Mouse (Mus musculus) heart, postnatal 0 days (tissue): ENCODE results near the gene Fxyd5. TPM values are rescaled to one million over a fixed set of nuclear protein-coding genes. Genes with fewer than 3 reads are reported as not detected.

Experiments
- ATAC-seq: fragments of 200-750 bp; cut with Nextera tagmentation; 2 replicates; pipeline ENCODE4 v1.8.0; 2017; ENCODE audit warnings: low read depth, moderate number of reproducible peaks, moderate library complexity; ENCODE audit not compliant: insufficient read depth
- DNase-seq: peaks from one replicate; pipeline ENCODE4 v3.0.0-alpha.2; 2016; ENCODE audit warnings: low spot score
- H3K27ac ChIP-seq: fragments of 300-500 bp; sonication (generic); 2 replicates; pipeline ENCODE4 v1.5.1; 2014; ENCODE audit warnings: low read depth, mild to moderate bottlenecking
- H3K27me3 ChIP-seq: fragments of 300-500 bp; sonication (generic); 2 replicates; pipeline ENCODE4 v1.6.1; 2014; ENCODE audit warnings: low read length, mixed read lengths; ENCODE audit not compliant: control insufficient read depth, insufficient read depth
- H3K36me3 ChIP-seq: fragments of 300-500 bp; sonication (generic); replicated peaks from 2 replicates; pipeline ENCODE4 v1.6.1; 2014; ENCODE audit warnings: low read length, mixed read lengths; ENCODE audit not compliant: control insufficient read depth, insufficient read depth
- H3K4me1 ChIP-seq: fragments of 300-500 bp; sonication (generic); 2 replicates; pipeline ENCODE4 v1.6.1; 2014; ENCODE audit warnings: antibody characterized with exemption; ENCODE audit not compliant: control insufficient read depth, insufficient read depth
- H3K4me2 ChIP-seq: fragments of 300-500 bp; sonication (generic); 2 replicates; pipeline ENCODE4 v1.6.1; 2014; ENCODE audit warnings: low read depth, mild to moderate bottlenecking, low read length, moderate library complexity
- H3K4me3 ChIP-seq: fragments of 300-500 bp; sonication (generic); 2 replicates; pipeline ENCODE4 v1.5.1; 2014; ENCODE audit warnings: low read depth, low read length
- H3K9ac ChIP-seq: fragments of 300-500 bp; sonication (generic); replicated peaks from 2 replicates; pipeline ENCODE4 v1.6.1; 2014; ENCODE audit warnings: low read depth, low read length, mixed read lengths
- H3K9me3 ChIP-seq: fragments of 300-500 bp; sonication (generic); replicated peaks from 2 replicates; pipeline ENCODE4 v1.6.1; 2016; ENCODE audit warnings: low read length; ENCODE audit not compliant: control insufficient read depth
- CTCF ChIP-seq: IDR thresholded peaks from 2 replicates; pipeline ENCODE4 v1.5.1; 2016; ENCODE audit warnings: antibody characterized with exemption, control low read depth, low read depth
- EP300 ChIP-seq: IDR thresholded peaks from 2 replicates; pipeline ENCODE4 v1.6.1; 2016; ENCODE audit warnings: antibody characterized with exemption, low read depth
- WGBS: fragments of 180-500 bp; shearing (Covaris S2); extraction: QIAGEN DNeasy Blood & Tissue Kit; methylation state at CpG from one replicate; pipeline ENCODE4 v1.1.7; 2014; 5-methylcytosine and 5-hydroxymethylcytosine counted together
- polyA plus RNA-seq: library from polyadenylated mRNA; unstranded; fragments of >200 nt; fragmentation: Nextera tagmentation; extraction: Ambion mirVana; gene quantifications from 2 replicates; pipeline ENCODE4 v1.2.1, GENCODE M21; 2015
- total RNA-seq: library from RNA; depleted of rRNA; stranded (reverse); fragments of >200 nt; gene quantifications from 2 replicates; pipeline ENCODE4 v1.2.3, GENCODE M21; 2014; ENCODE audit warnings: low replicate concordance

The Fxyd5 gene
- total and polyA plus RNA-seq, 2 experiments from 2014 or later, result 46.4 to 69.7 TPM

DNA sequence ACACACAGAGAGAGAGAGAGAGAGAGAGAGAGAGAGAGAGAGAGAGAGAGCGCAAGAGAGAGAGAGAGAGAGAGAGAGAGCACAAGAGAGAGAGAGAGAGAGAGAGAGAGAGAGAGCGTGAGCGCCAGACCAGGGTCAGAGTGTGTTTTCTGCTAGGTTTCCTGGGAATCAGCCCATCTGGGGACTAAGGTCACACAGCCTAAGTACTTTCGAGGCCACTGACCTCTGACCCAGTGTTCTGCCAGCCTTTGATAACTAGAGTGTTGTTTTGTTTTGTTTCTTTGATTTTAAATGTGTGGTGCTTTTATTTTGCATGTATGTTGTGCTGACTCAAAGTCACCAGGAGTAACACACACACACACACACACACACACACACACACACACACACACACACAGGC is 13.6 kb upstream of the Fxyd5 start:
- Histone ChIP-seq H3K27ac (peak overlapping the region; percentile 98), H3K9me3 (no peaks in the 10 kb centered on the region), H3K4me1 (peaks cover 22% of the 10 kb centered on the region), H3K9ac (no peak overlapping the region), H3K4me2 (peak overlapping the region; percentile 70; the same call in 1 of the 2 replicates), H3K4me3 (no peak overlapping the region), H3K36me3 (no peaks in the 10 kb centered on the region), H3K27me3 (peaks cover 21% of the 10 kb centered on the region)
- no peak for TF ChIP-seq EP300
- no peak for TF ChIP-seq CTCF
- DNase-seq, result no peak
- no peak for ATAC-seq
- WGBS, result 25% methylated on average over 3 of the region's 4 CpGs

GRCm38 (mm10) chr7:31055354-31055824 is 13.1 kb upstream of the Fxyd5 start:
- peak; percentile 86 for ATAC-seq
- DNase-seq, result peak; percentile 93
- Histone ChIP-seq H3K4me3 (peak overlapping the region; percentile 50), H3K9me3 (no peaks in the 10 kb centered on the region), H3K9ac (peak overlapping the region; percentile 59), H3K4me1 (peaks cover 22% of the 10 kb centered on the region), H3K27ac (peak overlapping the region; percentile 98), H3K36me3 (no peaks in the 10 kb centered on the region), H3K4me2 (peak overlapping the region; percentile 70), H3K27me3 (peaks cover 26% of the 10 kb centered on the region)
- WGBS, result 18% methylated on average over 10 of the region's 10 CpGs
- TF ChIP-seq EP300, result no peak
- TF ChIP-seq CTCF, result no peak

DNA sequence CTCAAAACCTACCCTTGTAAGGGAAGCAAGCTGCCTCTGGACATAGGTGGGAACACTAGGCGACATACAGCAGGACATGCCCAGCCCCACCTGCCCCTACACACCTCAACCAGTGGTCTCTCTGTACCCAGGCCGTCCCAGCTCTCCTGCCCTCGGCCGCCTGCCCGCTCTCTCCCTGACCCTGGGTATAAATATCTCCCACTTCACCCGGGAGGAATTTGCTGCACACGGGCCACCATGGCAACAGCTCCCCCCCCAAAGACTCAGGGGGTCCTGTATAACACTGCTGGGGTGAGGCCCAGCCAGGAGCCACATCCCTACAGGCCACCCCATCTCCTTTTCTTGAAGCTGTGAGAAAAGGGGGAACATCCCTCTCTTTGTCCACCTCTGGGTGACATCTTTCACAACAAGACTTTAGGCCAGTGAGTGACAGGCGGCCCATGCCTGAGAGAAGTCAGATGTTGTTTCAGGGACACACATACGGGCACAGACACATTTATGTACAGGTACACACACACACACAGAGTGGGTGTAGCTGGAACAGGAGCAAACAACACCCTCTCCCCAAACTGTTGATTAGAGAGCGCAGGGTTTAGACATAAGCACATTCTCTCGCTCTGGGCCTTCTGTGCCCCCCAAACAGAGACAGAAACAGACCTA is 12.5 kb upstream of the Fxyd5 start:
- no peaks in the 10 kb centered on the region for H3K36me3 ChIP-seq
- ATAC-seq (peak; percentile 62), DNase-seq (peak; percentile 82)
- peak overlapping the region; percentile 98 for H3K27ac ChIP-seq
- peaks cover 25% of the 10 kb centered on the region for H3K4me1 ChIP-seq
- peaks cover 30% of the 10 kb centered on the region for H3K27me3 ChIP-seq
- no peak; the same call in 1 of the 2 replicates for TF ChIP-seq EP300
- TF ChIP-seq CTCF, result no peak
- WGBS, result 27% methylated on average over 11 of the region's 11 CpGs
- H3K9me3 ChIP-seq, result no peaks in the 10 kb centered on the region
- peak overlapping the region; percentile 50 for H3K4me3 ChIP-seq
- peak overlapping the region; percentile 70 for H3K4me2 ChIP-seq
- H3K9ac ChIP-seq, result peak overlapping the region; percentile 59

GRCm38 (mm10) chr7:31053882-31054447 is 11.7 kb upstream of the Fxyd5 start:
- no peak for DNase-seq
- peak overlapping the region; percentile 50 for H3K4me3 ChIP-seq
- no peak for ATAC-seq
- H3K4me2 ChIP-seq, result peak overlapping the region; percentile 70
- H3K4me1 ChIP-seq, result peaks cover 25% of the 10 kb centered on the region
- no peaks in the 10 kb centered on the region for H3K9me3 ChIP-seq
- no peaks in the 10 kb centered on the region for H3K36me3 ChIP-seq
- TF ChIP-seq EP300 (no peak), CTCF (no peak)
- 10% methylated on average over 10 of the region's 10 CpGs for WGBS
- H3K9ac ChIP-seq, result peak overlapping the region; percentile 59
- peaks cover 30% of the 10 kb centered on the region for H3K27me3 ChIP-seq
- peak overlapping the region; percentile 98 for H3K27ac ChIP-seq

DNA sequence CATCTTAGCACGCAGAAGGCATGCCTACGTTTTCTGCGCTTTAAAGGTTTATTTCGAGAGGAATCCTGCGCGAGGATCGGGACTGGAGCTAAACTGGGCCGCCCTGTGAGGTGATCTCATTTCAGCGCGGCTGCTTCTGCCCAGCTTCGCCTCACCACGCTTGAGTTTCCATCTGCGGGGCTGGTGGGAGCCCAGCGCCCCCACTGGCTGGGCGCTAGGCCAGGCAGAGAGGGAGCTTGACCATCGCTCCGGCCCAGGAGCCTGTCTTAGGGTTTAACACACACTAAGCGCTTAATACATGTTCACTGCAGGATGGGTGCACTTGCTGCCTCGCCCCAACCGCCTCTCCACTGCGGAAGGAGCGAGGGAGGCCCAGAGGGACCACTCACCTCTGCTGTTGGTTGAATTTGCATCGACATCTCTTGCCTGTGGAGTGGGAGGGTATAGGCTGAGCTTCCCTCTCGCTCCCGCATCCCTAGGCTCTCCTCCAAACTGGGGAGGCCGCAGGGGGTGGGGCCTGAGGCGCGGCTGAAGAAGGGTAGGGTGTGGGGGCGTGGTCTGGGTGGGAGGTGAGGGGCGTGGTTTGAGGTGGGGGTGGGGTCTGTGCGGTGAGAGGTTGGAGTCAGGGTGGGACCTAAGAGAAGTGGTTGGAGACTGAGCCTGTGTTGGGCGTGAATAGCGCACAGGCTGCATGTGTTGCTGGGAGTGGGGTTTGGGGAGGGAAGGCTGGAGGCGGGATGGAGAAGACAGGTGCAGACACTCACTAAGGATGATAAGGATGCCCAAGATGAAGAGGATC is 10.6 kb upstream of the Fxyd5 start:
- DNase-seq, result peak; percentile 46
- WGBS, result 7% methylated on average over 33 of the region's 34 CpGs
- Histone ChIP-seq H3K27ac (0 out of 2 replicates have a peak overlapping the region, but pooled peaks have one; percentile 15), H3K36me3 (no peaks in the 10 kb centered on the region), H3K27me3 (peaks cover 30% of the 10 kb centered on the region), H3K9ac (no peak overlapping the region; the same call in 1 of the 2 replicates), H3K9me3 (no peaks in the 10 kb centered on the region), H3K4me3 (peak overlapping the region; percentile 50), H3K4me1 (peaks cover 25% of the 10 kb centered on the region), H3K4me2 (peak overlapping the region; percentile 70)
- TF ChIP-seq EP300 (no peak), CTCF (0 out of 2 replicates have a peak, but pooled peaks have one; percentile 31)
- peak; percentile 0; the same call in 1 of the 2 replicates for ATAC-seq
